Comparison of ENCODE assay signal across 28 mouse cellular contexts in the genomic region with DNA sequence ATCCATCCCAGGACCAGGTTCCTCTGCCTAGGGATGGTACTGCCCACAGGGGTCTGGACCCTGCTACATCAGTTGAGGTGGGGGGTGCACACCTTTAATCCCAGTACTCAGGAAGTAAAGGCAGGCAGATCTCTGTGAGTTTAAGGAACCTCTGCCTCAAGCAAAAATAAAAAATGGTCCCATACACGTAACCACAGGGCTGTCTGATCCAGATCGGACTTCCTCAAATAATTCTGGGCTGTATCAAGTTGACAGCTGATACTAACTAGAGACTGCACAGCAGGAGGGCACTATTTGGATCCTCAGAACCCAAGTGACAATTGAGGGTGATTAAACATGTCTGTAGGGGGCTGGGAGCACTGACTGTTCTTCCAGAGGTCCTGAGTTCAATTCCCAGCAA. TPM values are rescaled to one million over a fixed set of nuclear protein-coding genes. Genes with fewer than 3 reads are reported as not detected.
DNase-seq lines count a peak whose midpoint lies in the region; ATAC-seq and TF ChIP-seq lines count a peak whose summit lies in the region.
"Had no signal": no experiment of that assay in that cellular context is flagged by ENCODE, and none has a peak within 500 bp of the region (broad histone marks: within the 10 kb centered on the region; RNA-seq: fewer than 3 reads in every experiment).

No protein-coding gene starts in this region.

- no peak for TF ChIP-seq CTCF in forebrain, postnatal 0 days (IDR thresholded peaks at IDR 0.05; ENCODE audit: low read depth)

- H3K9ac ChIP-seq in forebrain, postnatal 0 days: no peak overlapping the region
- H3K9ac ChIP-seq in midbrain, embryonic 15.5 days: no peak overlapping the region
- H3K9ac ChIP-seq: embryonic facial prominence, embryonic 12.5 days; embryonic facial prominence, embryonic 15.5 days; heart, embryonic 13.5 days; hindbrain, embryonic 13.5 days; intestine, embryonic 15.5 days had no signal

- ATAC-seq in common myeloid progenitor, adult 5-6 weeks (replicated peaks; ENCODE audit: low read depth, poor library complexity, severe bottlenecking): peak; percentile 55
- peak; percentile 64 for ATAC-seq in megakaryocyte, adult 5-6 weeks (ENCODE audit: poor library complexity, severe bottlenecking)
- no peak for ATAC-seq in forebrain, postnatal 0 days
- no peak for ATAC-seq in midbrain, embryonic 15.5 days (replicated peaks)
- ATAC-seq: activated CD4-positive, CD25-positive, alpha-beta regulatory T cell, adult 4 months; forebrain, embryonic 14.5 days; hindbrain, embryonic 16.5 days; intestine, embryonic 15.5 days had no signal

- WGBS in forebrain, postnatal 0 days: 76% methylated on average over 2 of the region's 2 CpGs
- WGBS in midbrain, embryonic 15.5 days: 93% methylated on average over 2 of the region's 2 CpGs

- H3K4me3 ChIP-seq in forebrain, postnatal 0 days (ENCODE audit: low read depth, low read length): no peak overlapping the region
- no peak overlapping the region for H3K4me3 ChIP-seq in midbrain, embryonic 15.5 days
- H3K4me3 ChIP-seq: embryonic facial prominence, embryonic 12.5 days; embryonic facial prominence, embryonic 15.5 days; heart, adult 2 months; heart, embryonic 10.5 days; heart, embryonic 13.5 days; hindbrain, embryonic 13.5 days; intestine, embryonic 15.5 days had no signal

- H3K9me3 ChIP-seq in forebrain, postnatal 0 days (ENCODE audit: low read length): no peaks in the 10 kb centered on the region
- H3K9me3 ChIP-seq in midbrain, embryonic 15.5 days: no peaks in the 10 kb centered on the region
- H3K9me3 ChIP-seq: embryonic facial prominence, embryonic 12.5 days; embryonic facial prominence, embryonic 15.5 days; G1E; heart, embryonic 10.5 days; heart, embryonic 13.5 days; hindbrain, embryonic 13.5 days; intestine, embryonic 15.5 days had no signal

- H3K4me1 ChIP-seq in forebrain, postnatal 0 days (ENCODE audit: insufficient read depth): peaks cover 8% of the 10 kb centered on the region; the same call in 1 of the 2 replicates
- peaks cover 28% of the 10 kb centered on the region for H3K4me1 ChIP-seq in midbrain, embryonic 15.5 days

- DNase-seq in 416B (ENCODE audit: low read depth): peak; percentile 39
- DNase-seq in forebrain, postnatal 0 days: no peak
- no peak for DNase-seq in adipocyte (ENCODE audit: low spot score)
- DNase-seq: adrenal gland, postnatal 14 days; B cell, adult 2 months; cerebellum, adult 11 months; cerebellum, adult 2 months; cerebellum, postnatal 10 days; cerebellum, postnatal 36 days; gastrocnemius, postnatal 25 days; heart, adult 2 months; heart, postnatal 14 days; heart, postnatal 4 days; kidney, adult 11 months had no signal

- H3K4me2 ChIP-seq in forebrain, postnatal 0 days (ENCODE audit: low read depth): no peak overlapping the region
- H3K4me2 ChIP-seq in midbrain, embryonic 15.5 days: no peak overlapping the region
- H3K4me2 ChIP-seq: embryonic facial prominence, embryonic 12.5 days; embryonic facial prominence, embryonic 15.5 days; heart, embryonic 13.5 days; hindbrain, embryonic 13.5 days; intestine, embryonic 15.5 days had no signal

- H3K27ac ChIP-seq in forebrain, postnatal 0 days (ENCODE audit: low read depth, low read length): no peak overlapping the region
- no peak overlapping the region for H3K27ac ChIP-seq in midbrain, embryonic 15.5 days
- H3K27ac ChIP-seq: embryonic facial prominence, embryonic 12.5 days; embryonic facial prominence, embryonic 15.5 days; heart, adult 2 months; heart, embryonic 10.5 days; heart, embryonic 13.5 days; hindbrain, embryonic 13.5 days; intestine, embryonic 15.5 days had no signal

- no peaks in the 10 kb centered on the region for H3K27me3 ChIP-seq in forebrain, postnatal 0 days (ENCODE audit: insufficient read depth, low read length)
- no peaks in the 10 kb centered on the region for H3K27me3 ChIP-seq in midbrain, embryonic 15.5 days (replicated peaks)
- H3K27me3 ChIP-seq: CH12.LX; embryonic facial prominence, embryonic 12.5 days; embryonic facial prominence, embryonic 15.5 days; hindbrain, embryonic 13.5 days; intestine, embryonic 15.5 days had no signal

- H3K36me3 ChIP-seq in forebrain, postnatal 0 days (ENCODE audit: insufficient read depth): no peaks in the 10 kb centered on the region
- no peaks in the 10 kb centered on the region for H3K36me3 ChIP-seq in midbrain, embryonic 15.5 days (replicated peaks)
- H3K36me3 ChIP-seq: embryonic facial prominence, embryonic 12.5 days; embryonic facial prominence, embryonic 15.5 days; G1E; heart, embryonic 10.5 days; heart, embryonic 13.5 days; hindbrain, embryonic 13.5 days; intestine, embryonic 15.5 days had no signal

RNA-seq across cellular contexts. Expression of a gene that starts 7.4 kb away (rescaled TPM):
- total RNA-seq in common myeloid progenitor, adult 5-6 weeks (2017): 55.7 and 72.0 TPM in 2 replicates
- total RNA-seq in megakaryocyte, adult 5-6 weeks (2015): 29.6 and 31.1 TPM in 2 replicates
- 45.9 and 49.7 TPM in 2 replicates for total RNA-seq in megakaryocyte, adult 5-6 weeks (2017)
- 78.5 and 89.5 TPM in 2 replicates for total RNA-seq in forebrain, postnatal 0 days (2014; rRNA removed)
- polyA plus RNA-seq in forebrain, postnatal 0 days (2015; fragmentation: Nextera tagmentation; extraction: Ambion mirVana): 76.7 and 96.1 TPM in 2 replicates
- 117 and 126 TPM in 2 replicates for polyA plus RNA-seq in midbrain, embryonic 15.5 days (2015; fragmentation: Nextera tagmentation; extraction: Ambion mirVana)

RNA-seq across cellular contexts. Expression of a gene that starts 44.8 kb away (rescaled TPM):
- total RNA-seq in common myeloid progenitor, adult 5-6 weeks (2017): 12.4 and 14.0 TPM in 2 replicates
- 3.8 and 8.6 TPM in 2 replicates for total RNA-seq in megakaryocyte, adult 5-6 weeks (2015)
- 1.8 and 3.4 TPM in 2 replicates for total RNA-seq in megakaryocyte, adult 5-6 weeks (2017)
- 16.5 and 19.0 TPM in 2 replicates for total RNA-seq in forebrain, postnatal 0 days (2014; rRNA removed)
- 97.4 and 120 TPM in 2 replicates for polyA plus RNA-seq in forebrain, postnatal 0 days (2015; fragmentation: Nextera tagmentation; extraction: Ambion mirVana)
- polyA plus RNA-seq in midbrain, embryonic 15.5 days (2015; fragmentation: Nextera tagmentation; extraction: Ambion mirVana): 85.2 and 89.9 TPM in 2 replicates

Comparison
In these comparisons a context has a peak if more than half of its experiments do, and no peak if none do; other contexts are left out.
1. ATAC-seq: peak in common myeloid progenitor, adult 5-6 weeks (single experiment) and megakaryocyte, adult 5-6 weeks (single experiment); none in forebrain, postnatal 0 days (single experiment) and midbrain, embryonic 15.5 days (single experiment).